Mouse (Mus musculus) NIH3T3 (cell line): ENCODE measurements around the gene Hey2.

Source experiments
- DNase-seq: peaks from one replicate; pipeline ENCODE4 v3.0.0-alpha.2; 2012; ENCODE audit warnings: low read depth

The Hey2 gene

DNA sequence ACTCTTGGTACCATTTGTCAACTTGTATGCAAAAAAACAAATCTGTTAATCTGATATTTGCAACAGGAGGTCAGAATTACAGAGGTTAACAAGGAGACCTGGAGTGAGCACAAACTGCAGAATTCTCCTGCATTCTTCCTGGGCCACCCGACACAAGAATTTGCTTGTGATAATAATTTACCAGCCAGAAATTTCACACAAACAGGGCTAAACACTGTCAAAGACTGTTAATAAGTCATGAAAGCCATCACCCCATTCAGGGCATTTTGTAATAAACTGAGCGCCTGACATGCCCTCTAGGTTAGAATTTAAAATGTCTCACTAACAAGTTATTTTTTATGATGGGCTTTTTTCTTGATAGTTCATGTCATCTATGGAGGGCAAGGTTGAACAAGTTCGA is 51.6 kb downstream of the Hey2 start:
- no peak for DNase-seq

- no peak for DNase-seq
These were observed 53.1 kb downstream of the Hey2 start for GRCm38 (mm10) chr10:30789521-30789920.

- DNase-seq, result no peak
These were observed 54.3 kb downstream of the Hey2 start for GRCm38 (mm10) chr10:30788340-30788721.

GRCm38 (mm10) chr10:30787684-30788339 is 54.8 kb downstream of the Hey2 start:
- DNase-seq, result no peak

- no peak for DNase-seq
These were observed 56.4 kb downstream of the Hey2 start for GRCm38 (mm10) chr10:30786103-30786754.
